Mouse (Mus musculus) layer of hippocampus, postnatal 14 days (tissue): Measurements from ENCODE around the gene Art4. TPM values are rescaled to one million over a fixed set of nuclear protein-coding genes. Genes with fewer than 3 reads are reported as not detected.
A peak's percentile ranks its signal among the peaks of the same experiment; 100 is the strongest.

Source experiments
- DNase-seq, 2 experiments: peaks; one replicate each; pipeline ENCODE4 v3.0.0; 2021 to 2022; ENCODE audit warnings: low spot score in 2 of 2, mixed read lengths in 1 of 2
- total RNA-seq, 2 experiments: library from RNA; stranded (reverse); gene quantifications; 2 replicates each; pipeline ENCODE4 v1.2.3; 2021

Gene Art4
- total RNA-seq, 2 experiments from 2014 or later: not detected

- peak; percentile 94 to 99 for DNase-seq
Observed at GRCm38 (mm10) chr6:136827881-136828561, 29.5 kb downstream of the Art4 start, which contains the start of gene Wbp11. Wbp11 (minus strand) TSS chr6:136828233.

GRCm38 (mm10) chr6:136827516-136827880, 30.0 kb downstream of the Art4 start, which contains the start of gene BC049715:
BC049715 (plus strand) TSS chr6:136827626.
- no peak for DNase-seq

GRCm38 (mm10) chr6:136827116-136827515, 30.4 kb downstream of the Art4 start:
- DNase-seq: no peak

- no peak for DNase-seq
Observed at GRCm38 (mm10) chr6:136824987-136825386, 32.5 kb downstream of the Art4 start.

GRCm38 (mm10) chr6:136821086-136821485, 36.4 kb downstream of the Art4 start:
- DNase-seq: no peak

GRCm38 (mm10) chr6:136820381-136820780, 37.2 kb downstream of the Art4 start:
- DNase-seq: no peak

GRCm38 (mm10) chr6:136817549-136817948, 40.0 kb downstream of the Art4 start:
- DNase-seq: peak; percentile 61 to 88

GRCm38 (mm10) chr6:136816826-136817225, 40.7 kb downstream of the Art4 start:
- no peak for DNase-seq

- DNase-seq: no peak
Observed at GRCm38 (mm10) chr6:136815381-136815780, 42.2 kb downstream of the Art4 start.

- DNase-seq: no peak
Observed at GRCm38 (mm10) chr6:136813117-136813516, 44.4 kb downstream of the Art4 start.

GRCm38 (mm10) chr6:136811196-136811595, 46.3 kb downstream of the Art4 start:
- no peak for DNase-seq

GRCm38 (mm10) chr6:136809673-136810072, 47.9 kb downstream of the Art4 start:
- no peak for DNase-seq

- DNase-seq: no peak
Observed at GRCm38 (mm10) chr6:136809077-136809476, 48.5 kb downstream of the Art4 start.

- DNase-seq: peak in 1 of 2 experiments; percentile 37
Observed at GRCm38 (mm10) chr6:136808631-136809046, 48.9 kb downstream of the Art4 start.

- DNase-seq: peak; percentile 99
Observed at GRCm38 (mm10) chr6:136808014-136808417, 49.5 kb downstream of the Art4 start, which contains the start of gene H2afj. H2afj (plus strand) TSS chr6:136808244.

GRCm38 (mm10) chr6:136807395-136808013, 50.0 kb downstream of the Art4 start:
- DNase-seq: no peak

- no peak for DNase-seq
Observed at GRCm38 (mm10) chr6:136806819-136807218, 50.7 kb downstream of the Art4 start.

- DNase-seq: no peak
Observed at GRCm38 (mm10) chr6:136805409-136805775, 52.1 kb downstream of the Art4 start.

GRCm38 (mm10) chr6:136804705-136805408, 52.7 kb downstream of the Art4 start:
- DNase-seq: no peak

- peak; percentile 98 for DNase-seq
Observed at GRCm38 (mm10) chr6:136803739-136804633, 53.5 kb downstream of the Art4 start, which contains the start of gene Hist4h4. Hist4h4 (minus strand) TSS chr6:136804415.
